Mouse (Mus musculus) CD4-positive helper T cell, adult 2 months (primary cell): ENCODE measurements around the gene Prl3d1.
"Not testable (repeated sequence)": the region's sequence is repeated elsewhere in the genome, so short reads cannot be mapped to it uniquely, and the experiment has no call there.

Experiments
- DNase-seq: peaks from one replicate; pipeline ENCODE4 v3.0.0-alpha.2; 2012; ENCODE audit warnings: low read depth, missing footprints, low spot score

Gene Prl3d1

DNA sequence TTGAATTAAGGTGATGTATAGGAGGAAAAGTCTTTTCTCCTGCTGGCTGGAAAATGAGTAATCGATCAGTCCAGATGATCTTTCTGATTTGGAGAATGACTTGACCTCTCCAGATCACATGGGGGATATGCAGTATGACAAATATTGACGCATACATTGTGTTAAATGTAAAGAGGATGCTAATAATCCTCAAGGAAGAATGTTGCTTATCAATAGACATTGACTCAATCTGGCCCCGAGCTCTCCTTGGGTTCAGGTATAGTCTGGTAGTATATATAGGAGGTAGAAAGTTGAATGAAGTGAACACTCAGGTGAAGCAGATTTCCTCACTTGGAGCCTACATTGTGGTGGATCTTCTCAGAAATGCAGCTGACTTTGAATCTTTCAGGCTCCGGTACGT lies at the start of gene Prl3d1:
TSS of gene Prl3d1 (plus strand) at position 301 of the 400 bp plus-strand sequence.
- DNase-seq: not testable (repeated sequence)

DNA sequence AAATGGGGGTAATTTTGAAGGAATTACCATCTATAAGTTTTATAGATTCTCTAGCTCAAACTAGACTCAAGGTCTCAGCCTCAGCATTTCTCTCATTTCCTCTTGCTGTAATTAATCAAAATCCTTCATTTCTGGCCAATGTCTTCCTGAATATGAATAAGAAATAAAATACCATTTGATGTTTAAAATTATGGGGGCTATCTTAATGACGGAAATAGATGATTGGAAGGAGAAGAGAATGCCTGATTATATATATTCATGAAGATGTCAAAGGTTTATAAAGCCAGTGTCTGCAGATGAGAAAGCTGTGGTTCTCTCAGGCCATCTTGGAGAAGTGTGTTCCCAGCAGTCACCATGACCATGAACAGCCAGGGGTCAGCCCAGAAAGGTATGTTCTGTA lies 36.7 kb upstream of the Prl3d1 start, which contains the start of gene Prl:
TSS of gene Prl (plus strand) at position 301 of the 400 bp plus-strand sequence.
- DNase-seq: no peak

DNA sequence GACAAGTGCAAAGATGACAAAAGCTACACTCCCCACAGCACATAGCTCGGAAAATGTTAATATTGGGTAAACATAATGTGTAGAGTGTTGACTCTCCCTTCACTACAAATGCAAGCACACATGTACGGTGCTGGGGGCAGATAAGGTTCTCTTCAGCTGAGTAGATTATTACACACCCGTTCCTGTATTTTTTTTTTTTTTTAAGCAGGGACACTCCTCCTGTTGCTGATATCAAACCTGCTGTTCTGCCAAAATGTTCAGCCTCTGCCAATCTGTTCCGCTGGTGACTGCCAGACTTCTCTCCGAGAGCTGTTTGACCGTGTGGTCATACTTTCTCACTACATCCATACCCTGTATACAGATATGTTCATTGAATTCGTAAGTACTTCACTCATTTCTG lies 34.8 kb upstream of the Prl3d1 start:
- no peak for DNase-seq

DNA sequence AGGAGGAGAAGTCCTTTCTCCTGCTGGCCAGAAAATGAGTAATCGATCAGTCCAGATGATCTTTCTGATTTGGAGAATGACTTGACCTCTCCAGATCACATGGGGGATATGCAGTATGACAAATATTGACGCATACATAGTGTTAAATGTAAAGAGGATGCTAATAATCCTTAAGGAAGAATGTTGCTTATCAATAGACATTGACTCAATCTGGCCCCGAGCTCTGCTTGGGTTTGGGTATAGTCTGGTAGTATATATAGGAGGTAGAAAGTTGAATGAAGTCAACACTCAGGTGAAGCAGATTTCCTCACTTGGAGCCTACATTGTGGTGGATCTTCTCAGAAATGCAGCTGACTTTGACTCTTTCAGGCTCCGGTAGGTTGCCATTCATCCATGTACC lies 27.4 kb downstream of the Prl3d1 start, which contains the start of gene Prl3d2:
TSS of gene Prl3d2 (plus strand) at position 301 of the 400 bp plus-strand sequence.
- not testable (repeated sequence) for DNase-seq

DNA sequence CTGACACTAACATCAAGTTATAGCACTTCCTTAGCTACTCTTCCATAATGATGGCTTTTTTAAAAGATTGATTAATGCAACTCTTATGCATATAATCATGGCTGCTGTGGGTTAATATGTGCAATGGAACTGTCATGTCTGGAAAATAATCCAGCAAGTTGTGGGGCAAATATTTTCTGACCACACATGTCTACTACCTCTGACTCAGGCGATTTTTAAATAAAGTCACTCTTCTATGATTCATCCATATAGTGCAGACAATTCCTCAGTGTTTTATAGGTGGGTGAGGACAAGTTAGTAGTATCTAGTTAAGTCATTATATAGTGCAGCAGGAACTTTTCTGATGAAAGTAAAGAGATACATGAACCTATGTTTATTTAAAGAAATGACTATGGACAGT lies 54.3 kb downstream of the Prl3d1 start:
- DNase-seq: no peak
